Mouse (Mus musculus) lung, postnatal 25 days (tissue): ENCODE results near the gene Gm10337.

Experiments
- DNase-seq: peaks from one replicate; pipeline ENCODE4 v3.0.0; 2022; ENCODE audit warnings: low spot score

The Gm10337 gene

DNA sequence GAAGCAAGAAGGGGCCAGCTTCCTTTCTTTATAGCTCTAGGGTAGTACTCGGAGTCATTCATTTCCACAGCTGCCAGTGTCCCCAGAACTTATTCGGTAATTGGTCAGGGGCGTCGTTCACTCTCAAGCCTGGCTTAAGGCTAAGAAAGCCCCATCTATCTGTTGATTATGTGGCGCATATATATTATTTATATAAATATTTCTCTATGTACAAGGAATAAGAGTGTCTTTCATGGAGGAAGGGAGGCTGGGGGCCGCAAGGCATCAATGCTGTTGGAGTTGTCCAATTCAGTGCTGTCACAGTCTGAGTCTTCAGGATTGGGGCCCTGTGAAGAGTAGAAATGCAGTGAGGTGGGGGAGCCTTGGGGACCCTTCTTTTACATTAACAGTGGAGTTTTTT is 3.7 kb upstream of the Gm10337 start:
- DNase-seq: no peak

DNA sequence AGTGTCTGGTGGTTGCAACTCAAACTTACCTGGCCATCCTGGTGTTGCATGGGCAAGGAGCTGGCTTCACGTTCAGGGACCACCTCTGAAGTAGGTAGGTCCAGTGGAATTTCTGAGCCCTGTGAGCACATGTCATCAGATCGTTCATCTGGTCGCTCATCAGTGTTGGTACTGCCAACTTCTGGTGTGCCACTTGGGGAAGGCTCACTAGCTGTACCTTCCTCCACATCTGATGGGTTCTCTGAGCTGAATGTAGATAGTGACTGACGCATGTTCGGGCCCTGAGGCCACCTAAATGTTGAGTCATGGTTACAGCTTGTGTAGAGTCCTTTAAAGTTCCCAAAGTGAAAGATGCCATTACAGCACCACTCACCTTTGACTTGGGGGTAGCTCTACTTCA is 3.0 kb upstream of the Gm10337 start:
- no peak for DNase-seq

DNA sequence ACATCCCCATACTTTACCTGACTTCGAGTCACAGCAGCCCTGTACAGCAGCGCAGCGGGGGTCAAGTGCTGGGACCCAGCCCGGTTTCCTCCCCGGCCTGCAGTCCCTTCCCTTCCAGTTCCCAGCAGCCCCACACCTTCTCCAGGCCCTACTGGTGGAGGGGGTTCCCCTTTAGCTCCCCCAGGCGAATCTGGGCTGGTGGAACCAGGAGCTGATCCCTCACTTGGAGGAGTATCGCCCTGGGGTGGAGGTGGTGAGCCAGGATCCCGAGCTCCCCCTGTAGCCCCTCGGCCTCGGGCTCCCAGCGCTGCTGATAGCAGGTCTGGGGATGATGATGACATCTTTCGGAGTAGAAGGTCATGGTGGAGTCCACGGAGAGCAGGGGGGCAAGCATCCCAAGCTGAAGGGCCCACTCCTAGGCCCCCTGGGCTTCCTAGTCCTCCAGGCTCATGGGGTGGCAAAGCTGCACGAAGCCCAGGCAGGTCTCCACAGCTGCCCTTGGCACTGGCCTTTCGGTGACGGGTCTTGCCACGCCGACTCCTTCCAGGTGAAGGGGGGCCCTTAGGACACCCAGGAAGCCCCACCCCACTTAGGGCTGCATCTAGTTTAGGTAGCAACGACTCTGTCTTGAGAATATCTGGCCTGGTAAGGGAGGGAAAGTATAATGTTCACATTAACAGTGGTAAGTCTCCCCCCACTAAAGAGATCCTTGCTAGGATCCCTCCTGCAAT is 2.3 kb upstream of the Gm10337 start:
- no peak for DNase-seq

DNA sequence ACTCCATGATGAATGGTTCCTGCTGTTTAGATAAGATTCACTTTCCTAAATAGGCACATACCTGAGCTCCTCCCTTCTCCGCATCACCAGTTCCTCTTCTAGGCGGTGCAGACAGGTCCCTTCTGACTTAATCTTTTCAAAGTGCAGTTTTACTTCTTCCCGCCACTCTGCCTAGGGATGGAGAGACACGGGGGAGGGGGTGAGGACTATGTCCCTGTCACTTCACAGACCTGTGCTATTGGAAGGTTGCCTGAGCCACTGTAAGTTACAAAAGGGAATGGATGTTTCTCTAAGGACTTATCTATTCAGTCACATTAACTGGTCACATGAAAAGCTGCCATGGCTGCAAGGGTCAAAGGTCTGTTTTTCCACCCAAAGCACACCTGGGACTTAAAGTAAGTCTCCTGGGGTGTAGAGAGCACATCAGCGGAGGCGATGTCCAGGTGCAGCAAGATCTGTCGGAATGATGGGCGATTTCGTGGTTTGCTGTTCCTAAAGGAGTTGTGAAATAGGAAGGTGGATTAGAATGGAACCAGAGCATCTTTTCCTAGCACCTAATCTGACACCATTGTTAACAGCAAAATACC is 1.2 kb upstream of the Gm10337 start:
- no peak for DNase-seq

DNA sequence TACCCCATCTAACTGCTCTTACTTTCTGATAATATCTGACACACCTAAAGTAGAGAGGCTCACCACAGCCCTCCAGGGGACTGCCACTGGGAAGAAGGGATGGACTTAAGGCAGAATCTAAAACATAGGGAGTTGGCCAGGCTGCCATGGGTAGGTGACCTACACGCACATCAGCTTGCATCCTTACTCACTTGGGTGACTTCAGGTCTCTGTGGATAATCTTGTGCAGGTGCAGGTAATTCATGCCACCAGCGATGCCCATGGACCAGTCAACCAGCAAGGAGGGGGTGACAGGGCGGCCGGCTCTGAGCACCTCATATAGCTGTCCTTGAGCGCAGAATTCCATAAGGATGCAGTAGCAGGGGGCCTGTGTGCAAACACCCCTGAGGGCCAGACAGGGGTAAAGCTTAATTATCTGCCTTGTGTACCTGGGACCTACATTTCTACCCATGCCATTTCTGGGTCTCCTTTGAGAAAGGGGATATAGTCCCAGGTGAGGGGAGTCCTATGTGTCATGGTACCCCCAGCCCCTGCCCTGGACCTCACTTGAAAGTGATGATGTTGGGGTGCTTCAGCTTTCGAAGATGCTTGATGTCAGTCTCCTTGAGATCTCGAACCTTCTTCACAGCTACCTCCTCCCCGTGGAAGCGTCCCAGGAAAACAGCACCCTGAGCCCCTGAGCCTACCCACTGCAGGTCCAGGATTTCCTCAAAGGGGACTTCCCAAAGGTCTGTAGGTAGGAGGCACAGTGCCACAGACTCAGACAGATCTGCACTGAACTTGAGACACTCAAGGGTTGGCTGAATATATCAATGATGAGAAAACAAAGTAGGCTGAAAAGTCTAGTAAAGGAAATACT is 631 bp downstream of the Gm10337 start:
- DNase-seq: no peak

GRCm38 (mm10) chr15:102505073-102505769 is 1.7 kb downstream of the Gm10337 start:
- no peak for DNase-seq

GRCm38 (mm10) chr15:102505770-102506463 is 2.4 kb downstream of the Gm10337 start:
- no peak for DNase-seq

DNA sequence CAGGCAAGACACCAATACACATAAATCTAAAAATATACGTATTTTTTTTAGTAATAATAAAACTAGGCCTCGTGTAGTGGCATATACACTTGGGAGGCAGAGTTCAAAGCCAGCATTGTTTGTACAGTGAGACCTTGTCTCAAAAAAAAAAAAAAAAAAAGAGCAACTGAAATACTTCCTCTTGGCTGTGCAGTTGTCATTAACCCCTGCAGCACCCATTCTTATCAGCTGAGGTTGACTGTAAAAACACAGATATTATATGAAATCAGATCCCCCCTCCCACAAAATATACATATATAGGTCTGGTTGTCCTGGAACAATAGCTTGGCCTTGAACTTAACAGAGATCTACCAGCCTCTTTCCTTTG is 2.9 kb downstream of the Gm10337 start:
- DNase-seq: no peak

- DNase-seq: no peak
Observed at GRCm38 (mm10) chr15:102506864-102507263, 3.3 kb downstream of the Gm10337 start.

DNA sequence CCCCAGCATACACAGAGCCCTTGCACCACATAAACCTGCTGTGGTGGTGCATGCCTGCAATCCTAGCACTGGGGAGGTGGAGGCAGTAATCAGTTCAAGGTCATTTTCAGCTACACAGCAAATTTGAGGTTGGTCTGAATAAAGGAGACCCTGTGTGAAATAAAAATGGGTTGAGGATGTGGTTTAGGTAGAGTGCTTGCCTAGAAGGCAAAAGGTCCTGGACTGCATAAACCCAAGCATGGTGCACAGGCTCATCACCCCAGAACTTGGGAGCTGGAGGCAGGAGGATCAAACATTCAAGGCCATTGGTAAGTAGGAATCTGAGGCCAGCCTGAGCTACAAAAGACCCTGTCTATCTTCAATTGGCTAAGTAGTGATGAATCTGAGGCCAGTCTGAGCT is 4.0 kb downstream of the Gm10337 start:
- no peak for DNase-seq

DNA sequence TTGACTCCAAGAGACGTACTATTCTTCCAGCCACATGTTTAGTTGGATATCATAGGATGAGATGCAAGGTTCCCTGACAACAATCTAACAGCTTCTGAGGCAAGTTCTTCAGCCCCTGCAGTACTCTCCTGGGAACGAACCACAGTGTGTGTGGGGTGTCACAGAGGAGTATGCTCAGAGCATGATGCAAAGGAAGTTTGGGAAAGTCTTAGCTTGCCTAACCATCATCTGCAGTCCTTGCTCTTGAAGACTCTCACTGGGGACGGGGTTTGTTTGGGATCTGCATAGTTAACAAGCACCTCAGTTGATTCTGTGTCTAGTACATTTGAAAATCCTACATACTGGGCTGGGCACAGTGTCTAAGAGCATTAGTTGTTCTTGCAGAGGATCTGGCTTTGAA is 4.8 kb downstream of the Gm10337 start:
- no peak for DNase-seq

- no peak for DNase-seq
Observed at GRCm38 (mm10) chr15:102510110-102510509, 6.6 kb downstream of the Gm10337 start.

- peak; percentile 80 for DNase-seq
Observed at GRCm38 (mm10) chr15:102510590-102511284, 7.2 kb downstream of the Gm10337 start.

GRCm38 (mm10) chr15:102511285-102511833 is 7.8 kb downstream of the Gm10337 start:
- no peak for DNase-seq

DNA sequence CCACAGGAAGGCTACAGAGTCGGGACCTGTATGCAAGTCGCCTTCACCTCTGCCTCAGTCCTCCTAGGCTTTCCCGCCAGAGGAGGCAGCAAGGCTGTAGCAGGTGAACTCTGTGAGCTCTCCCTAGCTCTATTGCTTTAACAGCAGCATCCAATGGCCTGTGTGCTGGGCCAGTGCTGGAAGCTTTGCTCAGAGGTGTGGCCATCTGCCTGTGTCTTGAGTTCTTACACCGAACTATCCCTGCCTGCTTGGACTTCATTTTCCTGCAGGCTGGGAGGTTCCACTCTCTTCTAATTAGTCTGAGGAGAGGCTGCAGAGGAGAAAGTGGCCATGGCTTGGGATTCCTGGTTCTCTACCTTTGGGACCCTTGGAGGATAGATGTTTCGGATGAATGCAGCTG is 8.5 kb downstream of the Gm10337 start:
- DNase-seq: no peak

- no peak for DNase-seq
Observed at GRCm38 (mm10) chr15:102512471-102512870, 8.9 kb downstream of the Gm10337 start.

GRCm38 (mm10) chr15:102513004-102513403 is 9.5 kb downstream of the Gm10337 start:
- no peak for DNase-seq

DNA sequence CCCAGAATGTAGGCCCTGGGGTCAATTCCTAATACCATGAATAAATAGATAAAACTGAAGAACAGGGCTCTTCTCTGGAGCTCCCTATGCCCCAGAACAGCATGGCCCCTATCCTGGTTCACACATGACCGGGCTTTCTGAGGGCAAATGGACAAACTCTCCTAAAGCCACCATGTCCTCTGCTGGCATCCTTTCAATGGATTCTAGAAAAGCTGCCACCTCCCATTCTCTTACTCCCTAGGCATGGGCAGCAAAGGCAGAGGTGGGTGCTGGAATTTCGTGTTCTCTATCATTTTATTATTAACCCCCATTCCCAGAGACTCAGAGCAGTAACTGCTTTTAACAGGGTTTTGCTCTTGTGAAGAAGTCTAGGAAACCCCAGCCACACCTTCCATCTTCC is 11.7 kb downstream of the Gm10337 start:
- DNase-seq: no peak

GRCm38 (mm10) chr15:102515791-102516190 is 12.3 kb downstream of the Gm10337 start:
- no peak for DNase-seq

DNA sequence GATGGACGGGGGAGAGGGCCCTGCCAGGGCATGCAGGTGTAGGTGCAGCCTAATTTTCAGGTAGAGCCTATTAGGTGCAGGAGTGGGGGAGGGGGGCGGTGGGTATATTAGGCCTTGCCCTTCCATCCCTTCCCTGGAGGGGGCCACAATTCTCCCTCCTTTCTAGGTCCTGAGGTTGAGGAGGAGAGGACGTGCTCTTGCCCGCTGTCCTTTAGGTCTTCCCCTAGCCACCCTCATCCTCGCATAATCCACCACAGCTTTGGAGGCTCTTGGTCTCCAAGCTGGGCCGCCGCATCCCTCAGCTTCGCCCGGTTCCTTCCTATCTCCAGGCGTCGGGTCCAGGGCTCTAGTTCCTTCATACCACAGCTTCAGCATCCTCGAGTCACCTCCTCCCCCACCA is 12.8 kb downstream of the Gm10337 start:
- DNase-seq: no peak
